Mouse (Mus musculus) limb, embryonic 14.5 days (tissue): ENCODE measurements around the gene Arhgap31. TPM values are rescaled to one million over a fixed set of nuclear protein-coding genes. Genes with fewer than 3 reads are reported as not detected.

Experiments used
- ATAC-seq: fragments of 200-750 bp; cut with Nextera tagmentation; 2 replicates; pipeline ENCODE4 v1.8.0; 2017; ENCODE audit warnings: low read depth, moderate number of reproducible peaks, moderate TSS enrichment; ENCODE audit not compliant: low FRiP score
- DNase-seq: peaks from one replicate; pipeline ENCODE4 v3.0.0-alpha.2; 2015; ENCODE audit warnings: low spot score
- H3K27ac ChIP-seq: fragments of 300-500 bp; sonication (generic); replicated peaks from 2 replicates; pipeline ENCODE4 v1.5.1; 2014; ENCODE audit warnings: low read depth, mild to moderate bottlenecking, low read length, moderate library complexity, mixed read lengths
- H3K27me3 ChIP-seq: fragments of 300-500 bp; sonication (generic); 2 replicates; pipeline ENCODE4 v1.6.1; 2014; ENCODE audit warnings: low read length, mixed read lengths; ENCODE audit not compliant: control insufficient read depth, insufficient read depth
- H3K36me3 ChIP-seq: fragments of 300-500 bp; sonication (generic); 2 replicates; pipeline ENCODE4 v1.6.1; 2014; ENCODE audit warnings: mild to moderate bottlenecking, low read length, moderate library complexity, mixed read lengths; ENCODE audit not compliant: control insufficient read depth, insufficient read depth
- H3K4me1 ChIP-seq: fragments of 300-500 bp; sonication (generic); 2 replicates; pipeline ENCODE4 v1.6.1; 2014; ENCODE audit warnings: antibody characterized with exemption, low read length, mixed read lengths; ENCODE audit not compliant: control insufficient read depth, insufficient read depth
- H3K4me2 ChIP-seq: fragments of 300-500 bp; sonication (generic); replicated peaks from 2 replicates; pipeline ENCODE4 v1.6.1; 2014; ENCODE audit warnings: low read depth, mild to moderate bottlenecking, low read length, moderate library complexity; ENCODE audit not compliant: severe bottlenecking
- H3K4me3 ChIP-seq: fragments of 300-500 bp; sonication (generic); replicated peaks from 2 replicates; pipeline ENCODE4 v1.5.1; 2014; ENCODE audit warnings: low read length
- H3K9ac ChIP-seq: fragments of 300-500 bp; sonication (generic); 2 replicates; pipeline ENCODE4 v1.6.1; 2014; ENCODE audit warnings: mild to moderate bottlenecking, low read depth, low read length, moderate library complexity; ENCODE audit not compliant: severe bottlenecking
- H3K9me3 ChIP-seq: fragments of 300-500 bp; sonication (generic); 2 replicates; pipeline ENCODE4 v1.6.1; 2016; ENCODE audit warnings: low read length; ENCODE audit not compliant: control insufficient read depth
- POLR2A ChIP-seq: fragments of 200-500 bp; IDR thresholded peaks from 2 replicates; pipeline ENCODE4 v1.8.0; 2012; ENCODE audit warnings: inconsistent platforms, mild to moderate bottlenecking, moderate library complexity, borderline replicate concordance; ENCODE audit not compliant: insufficient read depth, insufficient read length; ENCODE audit errors: extremely low read depth
- WGBS: fragments of 180-500 bp; shearing (Covaris S2); extraction: QIAGEN DNeasy Blood & Tissue Kit; methylation state at CpG from one replicate; pipeline ENCODE4 v1.1.7; 2014; 5-methylcytosine and 5-hydroxymethylcytosine counted together
- polyA plus RNA-seq, 2 experiments: library from polyadenylated mRNA; depleted of rRNA in 1 of 2; stranded (reverse) in 1 of 2; unstranded in 1 of 2; fragments of >200 nt; fragmentation: Nextera tagmentation in 1 of 2; extraction: Ambion mirVana in 1 of 2; gene quantifications; 2 replicates each; pipeline versions ENCODE4 v1.2.1 to v1.2.3; 2012 to 2014

The Arhgap31 gene
- polyA plus RNA-seq, 2 experiments: 15.0 to 18.1 TPM

DNA sequence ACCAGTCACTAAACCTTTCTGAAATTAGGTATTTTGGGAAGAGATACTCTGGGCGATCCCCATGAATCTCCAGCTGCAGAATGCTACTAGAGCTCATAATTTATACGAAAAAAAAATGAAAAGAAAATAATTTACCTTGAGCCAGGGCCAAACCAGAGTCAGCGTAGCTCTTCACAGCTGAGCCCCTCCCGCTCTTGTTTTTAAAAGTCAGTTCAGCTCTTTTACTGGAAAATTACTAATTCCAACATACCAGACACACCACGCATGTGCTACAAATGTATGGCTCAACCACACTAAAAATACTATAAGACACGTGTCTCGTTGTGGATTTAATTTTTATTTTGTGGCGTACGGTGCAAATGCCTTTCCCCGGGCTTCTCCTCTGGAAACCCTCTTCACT lies 50.5 kb downstream of the Arhgap31 start:
- H3K9ac ChIP-seq: no peak overlapping the region
- no peaks in the 10 kb centered on the region for H3K27me3 ChIP-seq
- TF ChIP-seq POLR2A: no peak
- H3K4me1 ChIP-seq: peaks cover 8% of the 10 kb centered on the region
- H3K4me2 ChIP-seq: no peak overlapping the region
- no peaks in the 10 kb centered on the region for H3K9me3 ChIP-seq
- peak; percentile 41; the same call in 1 of the 2 replicates for ATAC-seq
- WGBS: 69% methylated on average over 10 of the region's 10 CpGs
- no peaks in the 10 kb centered on the region for H3K36me3 ChIP-seq
- no peak overlapping the region for H3K4me3 ChIP-seq
- peak; percentile 37 for DNase-seq
- peak overlapping the region; percentile 20; the same call in 1 of the 2 replicates for H3K27ac ChIP-seq

DNA sequence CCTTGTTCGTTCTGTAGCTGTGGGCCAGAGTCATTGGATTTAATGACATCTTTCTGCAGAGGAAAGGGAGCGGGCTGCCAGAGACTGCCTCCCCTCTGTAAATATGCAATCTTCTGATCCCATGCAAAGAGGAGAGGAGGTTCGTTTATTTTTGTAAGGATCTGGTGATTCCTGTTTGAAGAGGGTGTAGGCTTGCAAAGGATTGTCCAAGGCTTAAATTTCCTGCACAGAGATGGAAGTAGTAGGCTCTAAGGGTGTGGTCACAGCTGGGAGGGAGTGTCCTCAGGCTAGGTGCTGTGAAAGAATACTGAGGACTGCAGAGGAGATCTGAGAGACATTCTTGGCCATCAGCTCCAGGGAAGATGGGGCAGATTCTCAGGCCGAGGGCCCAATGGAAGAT lies 58.8 kb downstream of the Arhgap31 start:
- WGBS: 37% methylated on average over 4 of the region's 4 CpGs

DNA sequence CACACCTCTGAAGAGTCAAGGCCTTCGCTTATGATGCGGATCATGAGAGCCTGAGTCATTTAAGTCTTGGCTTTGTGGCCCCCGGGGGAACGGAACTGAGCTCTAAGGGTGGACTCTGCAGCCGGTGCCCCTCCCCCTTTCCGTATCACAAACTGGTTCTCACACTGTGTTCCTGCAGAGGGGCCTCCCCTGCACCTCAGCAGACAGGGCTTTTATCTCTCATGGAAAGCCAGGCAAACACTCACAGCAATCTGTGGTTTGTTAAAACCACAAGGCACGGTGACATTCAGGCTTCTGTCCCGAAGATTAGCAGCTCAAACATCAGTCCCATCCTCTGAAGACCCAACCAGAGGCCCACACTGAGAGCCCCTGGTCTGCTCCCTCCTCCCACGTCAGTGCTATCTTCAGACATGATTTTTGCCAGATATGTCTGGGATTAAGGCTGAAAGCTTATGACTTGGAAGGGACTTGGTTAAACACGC lies 59.6 kb downstream of the Arhgap31 start:
- 0 out of 2 replicates have a peak overlapping the region, but pooled peaks have one; percentile 12 for H3K9ac ChIP-seq
- TF ChIP-seq POLR2A: no peak
- DNase-seq (no peak), ATAC-seq (no peak)
- H3K4me3 ChIP-seq: no peak overlapping the region
- H3K27ac ChIP-seq: peak overlapping the region; percentile 61
- 12% methylated on average over 10 of the region's 10 CpGs for WGBS
- no peaks in the 10 kb centered on the region for H3K27me3 ChIP-seq
- H3K4me1 ChIP-seq: peaks cover 48% of the 10 kb centered on the region
- no peaks in the 10 kb centered on the region for H3K36me3 ChIP-seq
- no peaks in the 10 kb centered on the region for H3K9me3 ChIP-seq
- 0 out of 2 replicates have a peak overlapping the region, but pooled peaks have one; percentile 4 for H3K4me2 ChIP-seq

More for the DNA sequence above, 58.8 kb downstream of the Arhgap31 start:
- ATAC-seq (0 out of 2 replicates have a peak, but pooled peaks have one; percentile 25), DNase-seq (no peak)
- Histone ChIP-seq H3K27ac (peak overlapping the region; percentile 61; the same call in 1 of the 2 replicates), H3K9me3 (no peaks in the 10 kb centered on the region), H3K4me1 (peaks cover 40% of the 10 kb centered on the region), H3K36me3 (no peaks in the 10 kb centered on the region), H3K4me3 (no peak overlapping the region), H3K9ac (no peak overlapping the region), H3K4me2 (no peak overlapping the region), H3K27me3 (no peaks in the 10 kb centered on the region)
- no peak for TF ChIP-seq POLR2A

DNA sequence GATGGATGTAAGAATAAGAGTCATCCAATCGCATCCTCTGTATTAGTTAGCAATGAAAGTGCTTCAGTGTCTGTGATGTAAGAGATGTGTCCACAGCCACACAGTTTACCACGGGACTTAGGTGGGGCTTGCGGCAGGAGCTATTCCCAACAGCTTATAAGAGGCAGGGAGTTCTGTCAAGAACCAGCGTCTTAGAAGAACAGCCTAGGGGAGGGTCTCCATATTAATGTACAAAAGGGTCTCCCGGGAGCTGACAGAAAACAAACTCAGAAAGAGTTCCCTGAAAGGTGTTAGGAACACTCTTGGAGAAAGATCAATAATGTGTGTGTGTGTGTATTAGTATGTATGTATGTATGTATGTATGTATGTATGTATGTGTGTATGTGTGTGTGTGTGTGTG lies 60.4 kb downstream of the Arhgap31 start:
- H3K27ac ChIP-seq: no peak overlapping the region
- H3K36me3 ChIP-seq: no peaks in the 10 kb centered on the region
- WGBS: 83% methylated on average over 5 of the region's 5 CpGs
- H3K4me3 ChIP-seq: no peak overlapping the region
- no peak overlapping the region for H3K4me2 ChIP-seq
- H3K27me3 ChIP-seq: no peaks in the 10 kb centered on the region
- H3K9me3 ChIP-seq: no peaks in the 10 kb centered on the region
- DNase-seq (no peak), ATAC-seq (no peak)
- H3K4me1 ChIP-seq: peaks cover 52% of the 10 kb centered on the region
- TF ChIP-seq POLR2A: no peak
- H3K9ac ChIP-seq: no peak overlapping the region

DNA sequence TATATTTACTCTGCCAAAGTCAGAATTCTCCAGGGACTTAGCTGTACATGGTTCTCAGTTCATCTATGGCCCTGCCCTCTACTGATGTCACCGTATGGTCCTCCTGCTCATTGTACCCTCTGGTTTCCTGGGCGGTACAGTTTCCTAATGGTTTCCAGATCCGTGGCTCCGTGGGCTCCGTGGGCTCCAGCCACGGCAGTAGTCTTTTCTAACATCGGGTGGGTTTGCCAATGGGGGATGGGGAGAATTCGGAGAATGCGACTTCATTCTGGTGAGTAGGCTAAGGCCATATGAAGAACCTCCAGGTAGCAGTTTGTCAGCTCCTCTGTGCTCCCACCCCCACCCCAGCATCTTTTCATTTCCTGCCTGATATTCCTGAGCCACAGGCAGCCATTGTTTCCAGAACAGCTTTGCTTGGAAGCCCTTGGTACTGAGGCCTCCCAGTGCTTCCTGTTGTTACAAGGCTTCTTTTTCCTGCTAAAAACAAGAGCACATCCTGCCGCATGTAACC lies 61.3 kb downstream of the Arhgap31 start:
- H3K27ac ChIP-seq: no peak overlapping the region
- no peak for ATAC-seq
- WGBS: 67% methylated on average over 10 of the region's 10 CpGs

More for the DNA sequence above, 61.3 kb downstream of the Arhgap31 start:
- H3K4me3 ChIP-seq: no peak overlapping the region
- TF ChIP-seq POLR2A: no peak
- no peak overlapping the region for H3K4me2 ChIP-seq
- no peaks in the 10 kb centered on the region for H3K36me3 ChIP-seq
- H3K9ac ChIP-seq: no peak overlapping the region
- DNase-seq: peak; percentile 33
- peaks cover 52% of the 10 kb centered on the region for H3K4me1 ChIP-seq
- no peaks in the 10 kb centered on the region for H3K9me3 ChIP-seq
- H3K27me3 ChIP-seq: no peaks in the 10 kb centered on the region
